Mouse (Mus musculus) liver, adult 2 months (tissue): ENCODE data around the gene Pros1.

Source experiments
- CTCF ChIP-seq: fragments of 200-500 bp; IDR thresholded peaks from 2 replicates; pipeline ENCODE4 v1.5.1; 2011; ENCODE audit warnings: low read depth, low read length, control low read depth
- POLR2A ChIP-seq: fragments of 200-500 bp; IDR thresholded peaks from 2 replicates; pipeline ENCODE4 v1.6.1; 2011; ENCODE audit warnings: low read length, control low read depth; ENCODE audit not compliant: insufficient read depth; ENCODE audit errors: extremely low read depth

DNA sequence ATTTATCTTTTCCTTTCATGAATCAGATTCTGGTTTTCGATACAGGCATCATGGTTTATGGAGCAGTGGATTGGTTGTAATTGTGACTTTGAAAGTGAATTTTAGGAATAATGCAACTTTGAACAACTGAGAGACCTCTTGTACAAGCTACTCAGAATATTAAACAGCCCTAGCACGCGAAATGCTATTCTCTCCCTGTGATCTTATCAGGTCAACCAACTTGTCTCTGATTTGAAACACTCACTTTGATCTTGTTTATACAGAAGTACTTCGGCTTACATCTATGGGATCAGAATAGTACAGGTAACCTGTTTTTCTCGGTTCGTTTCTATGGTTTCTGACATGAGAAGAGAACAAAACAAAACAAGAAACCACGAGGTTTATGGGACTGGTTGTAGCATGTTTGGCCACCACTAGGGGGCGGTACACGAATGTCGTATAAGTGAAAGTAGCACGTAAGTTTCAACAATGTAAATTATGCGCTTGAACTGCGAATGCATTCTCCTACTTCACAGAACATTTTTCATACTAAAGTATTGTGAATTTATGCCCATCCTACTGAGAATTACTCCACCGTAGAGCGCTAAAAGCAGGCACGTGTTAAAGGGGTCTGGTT is 86.4 kb downstream of the Pros1 start:
- TF ChIP-seq POLR2A (no peak), CTCF (peak; percentile 59)
